20 mouse cellular contexts compared by ENCODE assay signal in the genomic region with DNA sequence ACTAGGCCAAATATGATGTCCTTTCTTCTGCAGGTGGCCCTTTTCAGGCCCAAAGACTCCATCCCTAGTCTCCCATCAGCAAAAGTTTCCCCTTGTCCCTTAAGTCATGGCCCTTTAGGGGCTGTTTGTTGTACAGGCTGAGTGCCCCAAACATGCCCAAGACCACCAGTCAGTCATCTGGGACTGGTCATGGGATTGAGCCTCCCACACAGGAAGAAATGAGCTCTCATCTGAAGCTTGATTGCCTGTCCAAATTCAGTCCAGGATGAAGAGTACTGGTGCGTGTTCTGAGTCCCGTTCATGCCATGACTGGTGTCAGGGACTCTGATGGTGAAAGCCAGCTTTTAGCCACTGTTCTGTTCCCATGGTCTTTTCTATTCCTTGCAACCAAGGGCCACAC. TPM values are rescaled to one million over a fixed set of nuclear protein-coding genes. Genes with fewer than 3 reads are reported as not detected.
DNase-seq lines count a peak whose midpoint lies in the region; ATAC-seq and TF ChIP-seq lines count a peak whose summit lies in the region.
"Had no signal": no experiment of that assay in that cellular context is flagged by ENCODE, and none has a peak within 500 bp of the region (broad histone marks: within the 10 kb centered on the region; RNA-seq: fewer than 3 reads in every experiment).

No protein-coding gene starts in this region.

- no peaks in the 10 kb centered on the region for H3K27me3 ChIP-seq in forebrain, embryonic 10.5 days (ENCODE audit: poor library complexity, severe bottlenecking)
- H3K27me3 ChIP-seq in forebrain, embryonic 15.5 days = no peaks in the 10 kb centered on the region
- no peaks in the 10 kb centered on the region for H3K27me3 ChIP-seq in kidney, postnatal 0 days (ENCODE audit: insufficient read depth, low read length)
- H3K27me3 ChIP-seq in spleen, adult 2 months (ENCODE audit: control insufficient read depth, insufficient read depth, low read length) = no peaks in the 10 kb centered on the region
- H3K27me3 ChIP-seq: embryonic facial prominence, embryonic 13.5 days; forebrain, embryonic 13.5 days; heart, embryonic 13.5 days; Patski had no signal

- peaks cover 40% of the 10 kb centered on the region for H3K4me1 ChIP-seq in forebrain, embryonic 10.5 days
- 0 out of 2 replicates have a peak, but pooled peaks cover 4% of the 10 kb centered on the region for H3K4me1 ChIP-seq in forebrain, embryonic 15.5 days
- H3K4me1 ChIP-seq in kidney, postnatal 0 days (replicated peaks; ENCODE audit: insufficient read depth, low read length) = peaks cover 26% of the 10 kb centered on the region; the same call in 1 of the 2 replicates
- peaks cover 33% of the 10 kb centered on the region for H3K4me1 ChIP-seq in spleen, adult 2 months (ENCODE audit: control insufficient read depth, insufficient read depth, insufficient read length)
- H3K4me1 ChIP-seq: embryonic facial prominence, embryonic 13.5 days had no signal

- peak overlapping the region; percentile 78 for H3K27ac ChIP-seq in forebrain, embryonic 10.5 days
- no peak overlapping the region for H3K27ac ChIP-seq in forebrain, embryonic 15.5 days (replicated peaks)
- H3K27ac ChIP-seq in kidney, postnatal 0 days = peak overlapping the region; percentile 73
- H3K27ac ChIP-seq in spleen, adult 2 months (ENCODE audit: insufficient read depth, low read length) = peak overlapping the region; percentile 49
- H3K27ac ChIP-seq: embryonic facial prominence, embryonic 13.5 days; forebrain, embryonic 13.5 days; gastrocnemius, adult 2 months; heart, embryonic 13.5 days; hindbrain, embryonic 14.5 days had no signal

- no peaks in the 10 kb centered on the region for H3K9me3 ChIP-seq in forebrain, embryonic 10.5 days
- no peaks in the 10 kb centered on the region for H3K9me3 ChIP-seq in forebrain, embryonic 15.5 days
- H3K9me3 ChIP-seq in kidney, postnatal 0 days (replicated peaks; ENCODE audit: low read length) = no peaks in the 10 kb centered on the region
- H3K9me3 ChIP-seq: embryonic facial prominence, embryonic 13.5 days; forebrain, embryonic 13.5 days; heart, embryonic 13.5 days had no signal

- 74% methylated on average over 2 of the region's 2 CpGs for WGBS in forebrain, embryonic 10.5 days
- 67% methylated on average over 2 of the region's 2 CpGs for WGBS in forebrain, embryonic 15.5 days
- WGBS in kidney, postnatal 0 days = 63% methylated on average over 2 of the region's 2 CpGs
- WGBS in spleen, adult 2 months = 57% methylated on average over 2 of the region's 2 CpGs

- TF ChIP-seq CTCF in kidney, postnatal 0 days (IDR thresholded peaks at IDR 0.05; ENCODE audit: low read depth) = no peak
- no peak for TF ChIP-seq CTCF in spleen, adult 2 months (IDR thresholded peaks at IDR 0.05; ENCODE audit: extremely low read depth, insufficient read depth, insufficient read length, insufficient replicate concordance)

- H3K9ac ChIP-seq in forebrain, embryonic 15.5 days (replicated peaks) = no peak overlapping the region
- no peak overlapping the region for H3K9ac ChIP-seq in kidney, postnatal 0 days (ENCODE audit: low read depth, low read length)
- H3K9ac ChIP-seq: embryonic facial prominence, embryonic 13.5 days; forebrain, embryonic 13.5 days; heart, embryonic 13.5 days; hindbrain, embryonic 14.5 days had no signal

- DNase-seq in forebrain, embryonic 10.5 days (ENCODE audit: extremely low spot score, low spot score) = no peak
- DNase-seq in kidney, adult 9 months = peak; percentile 11
- no peak for DNase-seq in kidney, postnatal 25 days
- no peak for DNase-seq in kidney, postnatal 0 days (ENCODE audit: low spot score)
- DNase-seq in kidney, postnatal 10 days = no peak
- no peak for DNase-seq in spleen, adult 2 months (ENCODE audit: low read depth in 1 of 2, low spot score in 2 of 2)
- DNase-seq in spleen, postnatal 10 days (ENCODE audit: low spot score in 2 of 2) = no peak
- DNase-seq: adrenal gland, postnatal 14 days; cerebellum, adult 11-12 months; cerebellum, adult 9-10 months; cerebellum, postnatal 25 days; gastrocnemius, adult 2 months; gastrocnemius, postnatal 25 days; heart, postnatal 4 days had no signal

- no peak overlapping the region for H3K4me2 ChIP-seq in forebrain, embryonic 15.5 days (replicated peaks)
- no peak overlapping the region for H3K4me2 ChIP-seq in kidney, postnatal 0 days (ENCODE audit: low read length)
- H3K4me2 ChIP-seq: embryonic facial prominence, embryonic 13.5 days; forebrain, embryonic 13.5 days; heart, embryonic 13.5 days; hindbrain, embryonic 14.5 days had no signal

- no peaks in the 10 kb centered on the region for H3K36me3 ChIP-seq in forebrain, embryonic 10.5 days (replicated peaks)
- H3K36me3 ChIP-seq in forebrain, embryonic 15.5 days = no peaks in the 10 kb centered on the region
- no peaks in the 10 kb centered on the region for H3K36me3 ChIP-seq in kidney, postnatal 0 days (ENCODE audit: insufficient read depth, low read length)
- no peaks in the 10 kb centered on the region for H3K36me3 ChIP-seq in spleen, adult 2 months (ENCODE audit: control insufficient read depth, insufficient read depth, low read length)
- H3K36me3 ChIP-seq: embryonic facial prominence, embryonic 13.5 days; heart, embryonic 13.5 days had no signal

- H3K4me3 ChIP-seq in forebrain, embryonic 10.5 days = no peak overlapping the region
- no peak overlapping the region for H3K4me3 ChIP-seq in forebrain, embryonic 15.5 days
- H3K4me3 ChIP-seq in kidney, postnatal 0 days (replicated peaks; ENCODE audit: low read depth, low read length) = no peak overlapping the region
- H3K4me3 ChIP-seq in spleen, adult 2 months (ENCODE audit: extremely low read depth, insufficient read depth, insufficient read length) = no peak overlapping the region
- H3K4me3 ChIP-seq: embryonic facial prominence, embryonic 13.5 days; forebrain, embryonic 13.5 days; gastrocnemius, adult 2 months; heart, embryonic 13.5 days had no signal

- no peak for ATAC-seq in forebrain, embryonic 15.5 days (replicated peaks)
- no peak for ATAC-seq in kidney, postnatal 0 days (replicated peaks; ENCODE audit: low FRiP score, low read depth)
- ATAC-seq: forebrain, embryonic 13.5 days; Patski had no signal

- TF ChIP-seq POLR2A in spleen, adult 2 months (IDR thresholded peaks at IDR 0.05; ENCODE audit: low read depth, low read length) = no peak

RNA-seq across cellular contexts. Expression of gene Bcl2l11, which starts 33.4 kb away (rescaled TPM):
- 22.1 and 26.3 TPM in 2 replicates for polyA plus RNA-seq in forebrain, embryonic 10.5 days (2016; fragmentation: Nextera tagmentation; extraction: Ambion mirVana)
- polyA plus RNA-seq in forebrain, embryonic 15.5 days (2015; fragmentation: Nextera tagmentation; extraction: Ambion mirVana) = 11.8 and 12.0 TPM in 2 replicates
- 15.7 and 16.5 TPM in 2 replicates for polyA plus RNA-seq in kidney, postnatal 0 days (2015; fragmentation: Nextera tagmentation; extraction: Ambion mirVana)
- polyA plus RNA-seq in spleen, adult 2 months (2012; rRNA removed) = 21.6 and 22.1 TPM in 2 replicates
